Mouse (Mus musculus): ENCODE data around the gene Nfx1. TPM values are rescaled to one million over a fixed set of nuclear protein-coding genes. Genes with fewer than 3 reads are reported as not detected.

Nfx1 gene
- polyA plus RNA-seq, 1 experiment = 27.5 TPM

DNA sequence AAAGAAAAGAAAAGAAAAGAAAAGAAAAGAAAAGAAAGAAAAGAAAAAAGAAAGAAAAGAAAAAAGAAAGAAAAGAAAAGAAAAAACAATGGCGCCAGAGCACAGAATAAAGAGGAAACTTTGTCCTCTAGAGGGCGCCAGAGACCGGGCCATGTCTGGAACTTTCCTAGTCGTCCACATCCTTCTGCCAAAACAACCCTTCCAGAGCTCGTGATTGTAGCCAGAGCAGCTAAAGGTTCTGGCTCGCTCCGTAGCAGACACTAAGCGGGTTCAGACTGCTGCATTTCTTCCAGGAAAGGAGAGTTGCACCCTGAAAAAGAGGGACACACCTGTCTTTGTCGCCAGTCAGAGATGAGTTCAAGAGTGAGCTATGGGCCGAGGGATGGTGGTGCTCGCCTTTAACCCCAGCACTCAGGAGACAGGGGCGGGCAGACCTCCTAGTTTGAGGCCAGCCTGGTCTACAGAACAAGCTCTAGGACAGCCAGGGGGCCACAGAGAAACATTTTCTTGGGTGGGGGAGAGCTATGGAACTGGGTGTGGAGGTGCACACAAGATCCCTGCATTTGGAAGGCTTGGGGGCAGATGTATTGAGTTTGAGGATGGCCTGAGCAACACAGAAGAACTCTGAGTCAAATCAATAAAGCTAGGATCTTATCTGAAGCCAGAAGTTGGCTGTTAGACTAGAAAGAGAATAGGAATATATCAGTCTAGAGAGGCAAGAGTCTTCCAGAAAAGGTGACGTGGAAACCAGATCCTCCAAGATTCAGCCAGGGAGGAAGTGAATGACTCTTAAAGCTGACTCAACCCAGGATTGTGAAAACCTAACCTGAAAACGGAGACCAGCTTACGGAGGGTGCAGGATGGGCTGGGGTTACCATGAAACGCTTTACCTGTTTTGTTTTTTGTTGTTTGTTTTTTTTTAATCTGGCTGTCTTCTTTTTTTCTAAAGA lies 80.3 kb downstream of the Nfx1 start:
- 39% methylated on average over 16 of the region's 16 CpGs for WGBS
- no peaks in the 10 kb centered on the region for H3K4me1 ChIP-seq (ENCODE audit: control insufficient read depth, insufficient read depth, insufficient read length)
- TF ChIP-seq POLR2A (IDR thresholded peaks at IDR 0.05; ENCODE audit: low read depth, low read length) = no peak
- peak; percentile 76; the same call in 1 of the 2 replicates for TF ChIP-seq CTCF (IDR thresholded peaks at IDR 0.05; ENCODE audit: extremely low read depth, insufficient read depth, insufficient read length, insufficient replicate concordance)
- H3K36me3 ChIP-seq (ENCODE audit: control insufficient read depth, insufficient read depth, low read length) = no peaks in the 10 kb centered on the region
- DNase-seq (ENCODE audit: low read depth in 1 of 2, low spot score in 2 of 2) = peak; percentile 32 to 67
- H3K4me3 ChIP-seq (ENCODE audit: extremely low read depth, insufficient read depth, insufficient read length) = no peak overlapping the region
- H3K27me3 ChIP-seq (ENCODE audit: control insufficient read depth, insufficient read depth, low read length) = no peaks in the 10 kb centered on the region
- H3K27ac ChIP-seq (ENCODE audit: insufficient read depth, low read length) = no peak overlapping the region

DNA sequence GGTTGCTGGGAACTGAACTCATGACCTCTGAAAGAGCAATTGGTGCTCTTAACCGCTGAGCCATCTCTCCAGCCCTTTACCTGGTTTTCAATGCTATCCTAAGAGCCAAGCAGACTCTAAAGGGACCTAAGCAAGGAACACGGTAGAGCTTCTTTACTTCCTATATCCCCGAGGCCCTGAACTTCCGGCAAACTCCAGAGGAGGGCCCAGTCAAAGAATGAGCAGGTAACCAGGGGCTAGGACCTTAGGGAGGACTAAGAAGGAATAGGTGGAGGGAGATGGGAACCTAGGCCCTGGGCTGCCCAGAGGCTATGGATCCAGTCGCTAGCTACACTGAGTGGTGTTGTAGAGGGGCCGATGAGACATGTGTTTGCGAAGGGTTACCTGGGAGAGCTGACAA lies 81.1 kb downstream of the Nfx1 start:
- no peak overlapping the region for H3K4me3 ChIP-seq (ENCODE audit: extremely low read depth, insufficient read depth, insufficient read length)
- H3K27ac ChIP-seq (ENCODE audit: insufficient read depth, low read length) = no peak overlapping the region
- H3K36me3 ChIP-seq (ENCODE audit: control insufficient read depth, insufficient read depth, low read length) = no peaks in the 10 kb centered on the region
- 93% methylated on average over 7 of the region's 7 CpGs for WGBS
- TF ChIP-seq CTCF (IDR thresholded peaks at IDR 0.05; ENCODE audit: extremely low read depth, insufficient read depth, insufficient read length, insufficient replicate concordance) (no peak), POLR2A (IDR thresholded peaks at IDR 0.05; ENCODE audit: low read depth, low read length) (no peak)
- H3K4me1 ChIP-seq (ENCODE audit: control insufficient read depth, insufficient read depth, insufficient read length) = no peaks in the 10 kb centered on the region
- H3K27me3 ChIP-seq (ENCODE audit: control insufficient read depth, insufficient read depth, low read length) = no peaks in the 10 kb centered on the region
- DNase-seq (ENCODE audit: low read depth in 1 of 2, low spot score in 2 of 2) = no peak

DNA sequence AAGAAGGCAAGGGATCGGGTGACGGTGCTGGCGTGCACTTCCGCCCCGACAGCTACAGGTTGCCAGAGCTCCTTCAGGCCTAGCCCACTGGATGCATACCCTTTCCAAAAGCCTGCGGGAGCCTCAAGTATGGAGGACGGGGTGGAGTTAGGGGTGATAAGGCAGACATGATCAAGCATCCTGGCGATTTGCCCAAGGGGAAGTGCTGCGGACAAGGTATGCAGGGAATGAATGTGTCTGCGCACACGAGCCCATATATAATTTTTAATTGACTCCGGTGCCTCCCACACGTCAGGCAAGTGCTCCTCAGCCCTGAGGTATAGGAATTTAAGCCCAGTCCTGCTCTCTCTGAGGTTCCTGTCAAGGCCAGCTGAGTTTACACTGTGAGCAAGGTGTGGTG lies 84.4 kb downstream of the Nfx1 start:
- TF ChIP-seq POLR2A (IDR thresholded peaks at IDR 0.05; ENCODE audit: low read depth, low read length) (no peak), CTCF (IDR thresholded peaks at IDR 0.05; ENCODE audit: extremely low read depth, insufficient read depth, insufficient read length, insufficient replicate concordance) (no peak)

DNA sequence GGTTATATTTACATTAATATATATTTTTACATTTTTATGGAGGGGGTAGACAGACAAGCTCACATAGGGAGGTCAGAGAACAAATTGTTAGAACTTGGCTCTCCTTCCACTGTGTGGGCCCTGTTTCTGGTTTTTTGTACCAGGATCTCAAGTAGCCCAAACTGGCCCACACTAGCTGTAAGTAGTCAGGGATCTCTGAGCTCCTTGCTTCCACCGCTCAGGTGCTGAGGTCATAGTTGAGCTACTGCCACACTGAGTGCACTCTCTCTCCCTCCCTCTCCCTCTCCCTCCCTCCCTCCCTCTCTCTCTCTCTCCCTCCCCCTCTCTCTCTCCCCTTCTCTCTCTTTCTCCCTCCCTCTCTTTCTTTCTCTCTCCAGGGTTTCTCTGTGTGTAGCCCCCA lies 85.5 kb downstream of the Nfx1 start:
- no peaks in the 10 kb centered on the region for H3K4me1 ChIP-seq (ENCODE audit: control insufficient read depth, insufficient read depth, insufficient read length)
- TF ChIP-seq POLR2A (IDR thresholded peaks at IDR 0.05; ENCODE audit: low read depth, low read length) = no peak
- no peak for TF ChIP-seq CTCF (IDR thresholded peaks at IDR 0.05; ENCODE audit: extremely low read depth, insufficient read depth, insufficient read length, insufficient replicate concordance)
- no peak for DNase-seq (ENCODE audit: low read depth in 1 of 2, low spot score in 2 of 2)
- 73% methylated on average over 1 of the region's 1 CpGs for WGBS
- no peaks in the 10 kb centered on the region for H3K36me3 ChIP-seq (ENCODE audit: control insufficient read depth, insufficient read depth, low read length)
- no peak overlapping the region for H3K4me3 ChIP-seq (ENCODE audit: extremely low read depth, insufficient read depth, insufficient read length)
- H3K27me3 ChIP-seq (ENCODE audit: control insufficient read depth, insufficient read depth, low read length) = no peaks in the 10 kb centered on the region
- H3K27ac ChIP-seq (ENCODE audit: insufficient read depth, low read length) = no peak overlapping the region

More for the DNA sequence above, 84.4 kb downstream of the Nfx1 start:
- Histone ChIP-seq H3K4me1 (ENCODE audit: control insufficient read depth, insufficient read depth, insufficient read length) (no peaks in the 10 kb centered on the region), H3K27me3 (ENCODE audit: control insufficient read depth, insufficient read depth, low read length) (no peaks in the 10 kb centered on the region), H3K4me3 (ENCODE audit: extremely low read depth, insufficient read depth, insufficient read length) (no peak overlapping the region), H3K27ac (ENCODE audit: insufficient read depth, low read length) (no peak overlapping the region), H3K36me3 (ENCODE audit: control insufficient read depth, insufficient read depth, low read length) (no peaks in the 10 kb centered on the region)
- DNase-seq (ENCODE audit: low read depth in 1 of 2, low spot score in 2 of 2) = no peak
- WGBS = 83% methylated on average over 13 of the region's 13 CpGs

DNA sequence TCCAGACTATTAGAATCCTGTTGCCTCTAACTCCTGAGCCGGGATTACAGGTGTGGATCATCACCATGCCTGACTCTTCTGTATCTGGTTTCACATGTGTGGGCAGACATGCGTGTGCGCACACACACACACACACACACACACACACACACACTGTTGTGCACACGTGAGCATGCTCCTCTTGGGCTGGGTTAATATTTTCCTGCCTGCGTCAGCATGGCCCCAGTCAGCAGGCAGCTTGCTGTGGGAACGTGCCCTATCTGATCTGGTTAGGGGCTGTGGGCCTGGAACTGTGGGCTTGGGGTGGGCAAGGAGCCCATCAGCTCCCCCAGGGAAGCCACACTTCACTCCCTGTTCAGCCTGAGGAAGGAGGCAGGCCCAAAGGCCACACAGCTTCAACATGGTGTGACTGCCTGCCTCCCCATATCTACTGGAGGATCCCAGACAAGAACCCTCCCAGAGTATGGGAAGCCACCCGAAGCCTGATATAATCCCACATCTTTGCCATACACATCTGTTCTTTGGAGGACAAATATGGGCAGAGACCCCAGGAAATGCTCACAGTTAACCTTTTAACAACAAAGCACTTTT lies 86.1 kb downstream of the Nfx1 start:
- H3K27me3 ChIP-seq (ENCODE audit: control insufficient read depth, insufficient read depth, low read length) = no peaks in the 10 kb centered on the region
- DNase-seq (ENCODE audit: low read depth in 1 of 2, low spot score in 2 of 2) = no peak
- no peak overlapping the region for H3K4me3 ChIP-seq (ENCODE audit: extremely low read depth, insufficient read depth, insufficient read length)
- H3K36me3 ChIP-seq (ENCODE audit: control insufficient read depth, insufficient read depth, low read length) = no peaks in the 10 kb centered on the region
- H3K4me1 ChIP-seq (ENCODE audit: control insufficient read depth, insufficient read depth, insufficient read length) = no peaks in the 10 kb centered on the region
- TF ChIP-seq CTCF (IDR thresholded peaks at IDR 0.05; ENCODE audit: extremely low read depth, insufficient read depth, insufficient read length, insufficient replicate concordance) = no peak
- no peak for TF ChIP-seq POLR2A (IDR thresholded peaks at IDR 0.05; ENCODE audit: low read depth, low read length)
- 84% methylated on average over 7 of the region's 7 CpGs for WGBS
- H3K27ac ChIP-seq (ENCODE audit: insufficient read depth, low read length) = no peak overlapping the region

DNA sequence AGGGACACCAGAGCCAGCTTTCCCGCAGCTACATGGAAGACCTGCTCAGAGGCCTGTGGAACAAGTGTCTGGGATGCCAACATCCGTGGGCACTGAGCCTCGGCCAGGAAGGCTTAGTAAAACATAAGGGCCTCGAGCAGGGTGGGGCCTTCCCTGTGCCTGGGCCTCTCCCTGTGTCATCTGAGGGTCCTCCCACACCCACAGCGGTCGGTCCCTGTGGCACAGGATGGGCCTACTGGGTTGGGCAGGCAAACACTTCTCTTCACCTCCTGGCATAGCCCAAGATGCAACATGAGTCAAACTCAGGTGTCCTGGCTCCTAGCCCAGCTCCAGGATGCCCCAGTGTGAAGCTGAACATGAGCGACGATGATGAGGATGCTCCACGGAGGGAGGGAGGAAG lies 86.7 kb downstream of the Nfx1 start:
- H3K4me1 ChIP-seq (ENCODE audit: control insufficient read depth, insufficient read depth, insufficient read length) = no peaks in the 10 kb centered on the region
- H3K4me3 ChIP-seq (ENCODE audit: extremely low read depth, insufficient read depth, insufficient read length) = no peak overlapping the region
- no peak for DNase-seq (ENCODE audit: low read depth in 1 of 2, low spot score in 2 of 2)
- TF ChIP-seq CTCF (IDR thresholded peaks at IDR 0.05; ENCODE audit: extremely low read depth, insufficient read depth, insufficient read length, insufficient replicate concordance) = no peak
- no peak for TF ChIP-seq POLR2A (IDR thresholded peaks at IDR 0.05; ENCODE audit: low read depth, low read length)
- H3K27me3 ChIP-seq (ENCODE audit: control insufficient read depth, insufficient read depth, low read length) = no peaks in the 10 kb centered on the region
- WGBS = 85% methylated on average over 8 of the region's 9 CpGs
- H3K27ac ChIP-seq (ENCODE audit: insufficient read depth, low read length) = no peak overlapping the region
- no peaks in the 10 kb centered on the region for H3K36me3 ChIP-seq (ENCODE audit: control insufficient read depth, insufficient read depth, low read length)

DNA sequence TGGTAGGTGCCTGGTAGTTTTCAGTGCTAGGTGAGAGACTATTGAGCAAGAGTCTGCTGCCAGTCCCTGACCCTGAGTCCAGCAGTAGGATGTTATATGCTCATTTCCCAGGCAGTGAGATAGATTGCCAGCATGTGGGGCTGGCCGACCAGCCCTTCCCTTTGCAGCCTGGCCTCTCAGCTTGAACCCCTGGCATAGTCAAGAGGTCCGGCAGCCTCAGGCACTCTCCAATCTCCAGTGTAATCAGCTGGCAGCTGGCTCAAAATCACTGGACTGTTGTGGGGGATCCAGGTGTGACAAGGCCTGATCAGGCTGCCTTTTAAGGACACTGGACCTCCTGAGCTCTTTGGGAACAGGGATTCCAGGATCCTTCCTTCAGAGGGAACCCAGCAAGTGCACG lies 92.6 kb downstream of the Nfx1 start:
- Histone ChIP-seq H3K27ac (ENCODE audit: insufficient read depth, low read length) (no peak overlapping the region), H3K27me3 (ENCODE audit: control insufficient read depth, insufficient read depth, low read length) (no peaks in the 10 kb centered on the region), H3K4me1 (ENCODE audit: control insufficient read depth, insufficient read depth, insufficient read length) (no peaks in the 10 kb centered on the region), H3K36me3 (ENCODE audit: control insufficient read depth, insufficient read depth, low read length) (no peaks in the 10 kb centered on the region), H3K4me3 (ENCODE audit: extremely low read depth, insufficient read depth, insufficient read length) (no peak overlapping the region)
- no peak for TF ChIP-seq POLR2A (IDR thresholded peaks at IDR 0.05; ENCODE audit: low read depth, low read length)
- no peak for TF ChIP-seq CTCF (IDR thresholded peaks at IDR 0.05; ENCODE audit: extremely low read depth, insufficient read depth, insufficient read length, insufficient replicate concordance)
- WGBS = 81% methylated on average over 3 of the region's 3 CpGs
- no peak for DNase-seq (ENCODE audit: low read depth in 1 of 2, low spot score in 2 of 2)

Data from spleen, adult 2 months (tissue).